Mouse (Mus musculus) retina, postnatal 1 day (tissue): ENCODE results near the gene Senp1.

Experiments used
- DNase-seq: peaks from one replicate; pipeline ENCODE4 v3.0.0-alpha.2; 2012

Gene Senp1

DNA sequence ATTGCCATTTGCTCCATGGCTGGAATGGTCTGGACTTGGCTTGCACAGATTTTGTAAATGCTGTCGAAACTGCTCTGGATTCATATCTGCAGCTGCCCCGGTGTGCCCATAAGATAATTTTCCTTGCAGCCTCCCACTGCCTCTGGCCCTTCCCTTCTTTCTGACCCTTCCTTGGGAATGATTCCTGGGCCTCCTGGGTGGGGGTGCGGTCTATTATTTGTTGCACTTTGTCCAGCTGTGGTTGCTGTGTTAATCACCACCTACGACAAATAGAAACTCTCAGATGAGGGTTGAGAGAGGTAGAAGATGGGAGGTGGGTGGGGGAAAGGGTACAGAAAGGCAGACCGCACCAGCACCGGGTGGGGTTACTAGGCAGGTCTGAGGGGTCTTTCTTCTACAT is 13.7 kb upstream of the Senp1 start:
- no peak for DNase-seq

DNA sequence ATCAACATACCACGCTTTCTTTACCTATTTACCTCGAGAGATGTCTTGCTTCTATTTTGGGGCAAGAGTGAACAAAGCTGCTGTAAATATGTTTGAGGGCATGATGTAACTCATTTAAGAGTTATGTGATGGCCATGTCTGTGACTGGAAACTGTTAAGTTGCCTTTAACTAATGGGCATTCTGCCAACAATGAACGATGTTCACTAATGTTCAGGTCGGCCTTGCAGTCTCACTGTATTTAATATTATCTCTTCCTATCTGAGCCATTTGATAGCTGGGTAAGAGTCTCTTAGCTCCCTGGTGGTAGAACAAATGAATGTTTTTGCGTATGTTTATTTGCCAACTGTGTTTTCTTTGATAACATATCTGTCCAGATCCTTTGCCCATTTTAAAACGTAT is 13.0 kb upstream of the Senp1 start:
- DNase-seq: no peak

DNA sequence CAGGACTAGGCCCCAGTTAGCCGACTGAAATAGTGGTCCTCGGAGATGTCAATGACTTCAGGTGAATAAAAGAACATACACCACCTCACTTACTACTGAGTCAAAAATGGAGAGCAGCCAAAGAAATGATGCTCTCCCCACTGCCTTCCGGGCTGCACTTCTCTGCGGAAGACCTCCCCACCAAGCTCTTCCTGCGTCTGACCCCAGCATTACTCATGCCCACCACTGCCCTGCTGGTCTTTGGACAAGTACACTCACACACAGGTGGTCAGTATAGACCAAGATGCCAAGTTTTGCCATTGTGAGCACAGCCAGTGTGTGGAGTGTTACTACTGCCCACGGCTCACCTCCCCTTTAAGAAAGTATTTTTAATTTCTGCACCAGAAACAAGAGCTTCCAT is 8.9 kb upstream of the Senp1 start:
- DNase-seq: no peak

DNA sequence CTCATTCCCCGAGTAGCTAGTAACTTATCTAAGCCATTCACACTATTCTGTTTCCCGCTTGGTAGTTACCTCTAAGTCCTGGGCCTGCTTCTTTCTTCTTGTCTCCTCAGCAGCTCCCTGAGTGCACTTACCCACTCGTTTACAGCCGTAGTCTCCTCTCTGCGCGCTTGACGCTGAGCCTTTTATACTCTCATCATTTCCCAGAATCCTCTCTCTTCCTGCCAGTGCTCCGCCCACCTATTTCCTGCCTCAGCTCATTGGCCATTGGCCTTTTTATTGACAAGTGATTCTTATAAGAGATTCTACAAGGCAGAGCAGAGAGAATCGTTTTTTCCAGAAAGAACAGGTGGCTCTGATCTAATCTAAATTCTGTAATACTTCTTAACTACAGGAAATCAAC is 5.0 kb upstream of the Senp1 start:
- DNase-seq: no peak

DNA sequence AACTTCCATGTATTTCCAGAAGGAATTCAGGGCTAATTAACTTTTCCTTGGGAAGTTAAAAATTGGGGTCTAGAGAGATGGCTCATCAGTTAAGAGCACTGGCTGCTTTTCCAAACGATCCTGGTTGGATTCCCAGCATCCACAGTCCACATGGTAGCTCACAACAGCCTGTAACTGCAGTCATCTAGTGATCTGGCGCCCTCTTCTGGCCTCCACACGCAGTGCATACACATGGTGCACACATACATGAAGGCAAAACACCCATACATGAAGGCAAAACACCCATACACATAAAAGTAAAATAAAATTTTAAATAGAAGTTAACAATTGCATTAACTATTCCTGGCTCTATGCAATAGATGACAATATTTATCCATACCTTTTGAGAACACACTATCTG is 3.4 kb upstream of the Senp1 start:
- DNase-seq: peak; percentile 14

DNA sequence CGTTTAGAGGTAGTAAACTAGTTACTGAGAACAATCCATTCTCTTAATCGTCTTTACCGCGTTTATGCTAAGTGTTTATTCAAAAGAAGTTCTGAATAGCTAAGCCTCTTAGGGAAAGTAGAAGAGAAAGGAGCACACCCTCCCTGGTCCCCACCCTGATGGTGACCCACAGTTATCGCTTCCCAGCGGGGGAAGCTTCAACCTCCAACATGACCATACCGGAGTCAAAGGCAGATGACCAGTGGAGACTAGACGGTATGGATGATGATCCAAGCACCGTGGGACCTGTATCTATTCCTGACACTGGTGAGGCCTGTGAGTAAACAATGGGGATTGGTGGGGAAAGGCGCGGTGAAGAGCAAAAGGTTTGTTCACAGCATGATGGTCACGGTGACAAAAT is 1.4 kb upstream of the Senp1 start:
- DNase-seq: no peak

DNA sequence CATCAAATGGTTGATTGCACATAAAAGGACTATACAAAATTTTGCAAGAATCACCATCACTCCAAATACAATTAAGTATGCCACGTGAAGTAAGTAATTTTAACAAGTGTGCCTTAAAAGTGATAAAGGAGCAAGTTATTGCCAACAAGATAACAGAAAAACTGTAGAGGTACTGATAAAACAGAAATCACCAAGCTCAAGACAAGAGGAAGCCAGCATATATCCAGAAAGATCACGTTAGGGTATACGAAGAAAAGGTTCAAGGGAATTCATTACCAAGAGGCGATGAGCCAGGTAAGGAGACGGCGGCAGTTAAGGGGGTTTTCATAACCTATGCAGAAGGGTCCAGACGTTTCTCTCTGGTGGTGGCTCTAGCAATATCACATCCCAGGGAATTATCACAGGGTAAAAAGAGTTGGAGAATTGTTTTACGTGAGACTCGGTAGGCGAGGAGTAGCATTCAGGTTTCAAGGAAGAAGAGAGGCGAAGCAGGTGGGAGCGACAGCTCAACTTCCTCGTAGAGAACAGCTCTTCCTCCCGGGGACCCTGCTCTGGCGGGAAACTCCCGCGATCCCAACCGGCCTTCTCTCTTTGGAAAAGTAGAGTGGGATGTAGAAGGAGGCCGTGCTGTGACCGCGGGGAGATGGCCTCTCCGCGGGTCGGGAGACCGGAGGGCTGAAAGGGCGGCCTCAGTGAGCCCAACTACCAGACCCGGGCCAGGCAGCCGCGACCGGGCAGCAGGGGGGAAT is 998 bp downstream of the Senp1 start, which contains the start of gene Pfkm:
Gene Pfkm (plus strand): TSS at position 218 of the 749 bp plus-strand sequence.
- no peak for DNase-seq

DNA sequence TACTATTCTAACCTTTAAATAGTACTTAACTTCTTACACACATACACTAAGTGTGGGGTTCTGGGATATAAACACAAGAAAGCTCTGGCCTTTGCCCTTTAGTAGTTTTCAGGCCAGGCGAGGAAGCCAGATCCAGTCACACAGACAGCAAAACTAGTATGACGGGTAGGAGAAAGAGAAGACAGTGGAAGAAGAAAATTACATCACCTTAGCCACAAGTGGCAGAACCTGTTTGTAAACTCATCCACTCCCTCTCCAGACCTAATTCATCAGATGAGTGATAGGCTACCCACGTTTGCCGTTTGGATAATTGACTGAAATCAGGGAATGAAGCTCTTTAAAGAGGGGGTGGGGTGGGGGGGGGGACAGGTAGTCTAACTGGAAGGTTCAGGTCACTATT is 1.7 kb downstream of the Senp1 start:
- no peak for DNase-seq

DNA sequence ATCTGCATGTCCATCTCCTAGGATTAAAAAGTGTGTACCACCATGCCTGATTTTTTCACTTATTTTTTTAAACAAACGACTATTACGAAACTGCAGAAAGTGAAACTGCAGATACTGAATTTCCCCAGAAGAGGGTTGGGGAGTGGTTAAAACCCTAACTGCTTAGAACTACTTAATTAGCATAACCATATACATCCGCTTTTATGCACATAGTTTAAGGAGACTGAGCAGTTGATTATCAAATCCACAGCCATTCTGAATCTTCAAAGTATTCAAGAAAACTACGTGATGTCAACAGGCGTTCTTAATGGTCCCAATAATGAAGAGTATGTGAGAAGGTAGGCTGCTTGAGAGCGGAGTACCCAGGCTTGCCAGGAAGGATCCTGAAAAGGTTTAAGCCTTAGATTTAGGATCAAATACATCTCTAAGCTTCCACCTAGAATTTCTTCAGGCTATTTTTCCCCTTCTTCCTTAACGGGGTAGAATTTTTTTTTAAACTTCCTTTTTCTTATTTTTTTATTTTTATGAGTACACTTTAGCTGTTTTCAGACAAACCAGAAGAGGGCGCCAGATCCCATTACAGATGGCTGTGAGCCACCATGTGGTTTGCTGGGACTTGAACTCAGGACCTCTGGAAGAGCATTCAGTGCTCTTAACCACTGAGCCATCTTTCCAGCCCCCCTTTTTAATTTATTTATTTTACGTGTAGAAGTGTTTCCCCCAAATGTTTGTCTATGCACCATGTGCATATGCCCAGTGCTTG is 3.9 kb downstream of the Senp1 start:
- DNase-seq: peak; percentile 33

DNA sequence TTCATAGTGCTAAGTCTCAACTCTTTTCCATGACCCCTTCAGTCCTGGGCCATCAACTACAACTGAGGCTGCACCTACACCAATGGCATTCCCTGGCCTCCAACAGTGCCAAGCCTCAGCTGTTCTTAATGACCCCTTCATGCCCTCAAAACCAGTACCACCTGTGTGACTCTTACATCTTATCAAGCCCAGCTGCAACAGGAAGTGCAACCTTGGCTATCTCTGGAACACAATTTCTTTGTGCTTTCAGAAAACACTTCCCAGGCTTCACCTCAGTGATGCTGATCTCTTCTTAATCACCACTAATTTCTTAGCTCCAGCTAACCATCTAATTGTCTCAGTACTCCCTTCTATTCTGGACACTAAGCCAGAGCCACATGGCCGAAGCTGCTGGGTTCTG is 4.7 kb downstream of the Senp1 start:
- no peak for DNase-seq

DNA sequence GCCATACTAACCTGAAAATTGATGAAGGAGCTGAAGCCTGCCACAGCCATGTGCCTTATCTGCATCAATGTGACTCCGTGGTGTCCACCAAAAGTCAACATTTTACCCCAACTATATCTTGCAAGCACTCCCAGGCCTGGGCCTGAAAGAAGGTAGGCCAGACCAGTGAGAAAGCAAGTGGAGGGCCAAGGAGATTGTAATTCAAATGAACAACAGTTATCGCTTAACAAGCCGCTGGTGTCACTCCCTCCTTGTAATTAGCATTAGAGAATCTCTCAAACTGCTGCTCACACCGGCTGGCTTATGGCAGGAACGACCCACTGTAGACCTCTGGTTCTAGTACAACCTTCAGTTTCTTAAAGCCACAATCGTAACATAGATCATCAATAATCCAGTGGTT is 16.6 kb downstream of the Senp1 start:
- DNase-seq: no peak

DNA sequence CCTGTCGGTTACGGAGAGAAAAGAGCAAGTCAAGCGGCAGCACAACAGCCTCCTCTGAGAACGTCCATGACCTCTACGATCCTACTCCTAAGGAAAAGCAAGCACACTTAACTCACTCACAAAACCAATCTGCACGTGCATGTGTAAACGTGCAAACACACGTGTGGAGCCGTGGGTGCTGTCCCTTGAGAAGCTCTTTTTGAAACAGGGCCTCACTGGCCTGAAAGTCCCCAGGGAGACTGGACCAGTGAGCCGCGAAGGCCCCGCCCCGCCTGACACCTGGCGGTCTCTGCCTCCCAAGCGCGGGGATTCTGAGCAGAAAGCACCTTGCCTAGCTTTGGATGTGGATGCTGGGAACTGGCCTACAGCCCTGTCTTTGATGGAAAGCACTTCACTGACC is 18.5 kb downstream of the Senp1 start:
- DNase-seq: no peak

DNA sequence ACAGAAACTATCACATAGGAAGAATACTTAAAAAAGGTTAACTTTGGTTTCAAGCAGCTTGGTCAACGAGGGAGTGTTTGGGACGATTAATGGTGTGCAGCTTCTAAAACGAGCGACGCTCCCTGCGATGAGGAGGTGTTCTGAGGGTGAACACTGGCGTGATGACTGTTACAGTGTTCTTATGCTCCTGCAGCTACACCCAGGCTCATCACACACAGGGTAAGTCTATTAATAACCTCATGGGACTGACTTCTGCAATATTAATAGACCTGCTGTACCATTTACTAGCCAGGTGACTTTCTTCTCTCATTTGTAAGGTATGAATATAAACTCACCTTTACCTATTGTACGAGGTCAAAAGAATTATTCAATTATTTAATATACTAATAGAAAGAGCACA is 19.0 kb downstream of the Senp1 start:
- no peak for DNase-seq

DNA sequence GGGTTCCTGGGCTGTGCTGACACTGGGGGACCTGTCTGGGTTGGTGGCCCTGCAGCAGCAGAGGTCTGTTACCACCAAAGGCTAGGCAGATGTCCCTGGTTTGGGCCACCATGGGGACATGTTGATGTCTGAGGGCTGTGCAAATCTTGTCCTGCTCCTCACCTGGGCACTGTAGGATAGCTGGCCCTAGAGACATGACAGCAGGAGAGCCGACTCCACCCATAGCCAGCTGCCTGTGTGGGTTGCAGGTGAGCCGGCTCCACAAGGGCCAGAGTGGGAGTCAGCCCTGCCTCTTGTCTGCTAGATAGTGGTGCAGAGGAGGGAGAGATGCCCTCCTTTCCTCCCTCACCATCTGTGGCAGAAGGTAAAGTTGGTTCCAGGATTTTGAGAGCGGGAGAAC is 23.2 kb downstream of the Senp1 start:
- DNase-seq: no peak

DNA sequence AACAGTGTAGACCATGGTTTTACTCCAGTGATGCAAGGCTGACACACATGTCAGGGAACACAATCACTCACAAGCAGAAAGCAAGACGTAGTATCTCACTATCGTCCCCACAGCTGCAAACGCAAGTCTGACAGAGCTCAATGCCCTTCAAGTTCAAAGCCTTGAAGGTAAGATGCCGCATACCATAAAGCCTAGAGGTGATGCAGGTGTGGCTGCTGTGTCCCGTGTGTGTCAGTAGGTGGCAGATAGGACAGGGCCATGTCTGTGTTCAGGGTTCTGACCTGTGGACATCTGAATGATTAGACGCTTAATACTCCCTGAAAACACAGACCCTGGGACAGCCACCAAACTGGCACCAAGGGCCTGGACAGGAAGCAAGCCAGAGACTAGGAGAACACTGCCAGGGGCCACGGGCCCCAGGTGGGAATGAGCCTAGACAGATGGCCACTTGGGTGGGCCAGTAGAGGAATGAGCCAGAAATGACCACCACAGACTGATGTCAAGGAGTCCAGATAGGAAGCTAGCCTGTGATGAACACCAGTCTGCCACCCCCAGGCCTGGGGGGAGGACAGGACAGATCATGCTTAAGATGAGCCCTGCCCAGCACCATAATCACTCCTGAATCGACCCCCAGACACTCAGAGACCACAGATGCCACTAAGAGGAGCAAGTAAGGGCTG is 23.8 kb downstream of the Senp1 start:
- no peak for DNase-seq

DNA sequence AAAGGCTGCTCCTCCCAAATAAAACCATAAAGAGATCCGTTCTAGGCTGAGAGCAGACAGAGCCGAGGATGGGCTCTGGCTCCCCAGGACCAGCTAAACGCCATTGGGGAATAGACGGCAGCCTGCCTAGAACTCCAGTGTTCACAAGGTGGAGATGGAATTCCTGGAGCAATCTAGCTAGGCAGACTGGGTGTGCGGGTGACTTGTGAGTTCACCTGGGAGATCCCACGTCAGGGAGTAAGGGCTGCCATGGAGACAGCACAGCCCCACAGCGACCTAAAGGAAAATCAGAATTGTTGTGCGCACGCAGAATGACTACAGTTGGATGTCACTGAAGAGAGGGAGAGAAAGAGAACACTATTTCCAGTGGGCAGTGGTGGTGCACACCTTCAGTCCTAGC is 25.0 kb downstream of the Senp1 start:
- DNase-seq: no peak

DNA sequence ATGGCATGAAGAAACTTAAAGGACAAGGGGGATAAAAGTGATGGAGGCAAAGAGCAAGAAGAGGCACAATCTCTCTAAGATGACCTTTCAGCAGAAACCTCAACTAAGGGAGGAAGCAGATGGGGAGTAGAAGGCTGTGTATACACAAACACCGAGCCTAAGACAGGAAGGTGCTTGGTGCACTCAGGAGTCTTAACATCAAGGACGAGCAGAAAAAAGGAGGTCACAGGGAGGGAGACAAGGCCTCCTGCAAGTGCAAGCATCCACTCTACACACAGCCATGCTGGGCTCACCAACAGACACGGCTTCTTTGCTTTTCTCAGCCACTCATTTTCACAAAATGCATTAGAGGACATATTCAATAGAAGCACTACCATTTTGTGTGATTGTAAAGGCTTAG is 26.1 kb downstream of the Senp1 start:
- DNase-seq: no peak

DNA sequence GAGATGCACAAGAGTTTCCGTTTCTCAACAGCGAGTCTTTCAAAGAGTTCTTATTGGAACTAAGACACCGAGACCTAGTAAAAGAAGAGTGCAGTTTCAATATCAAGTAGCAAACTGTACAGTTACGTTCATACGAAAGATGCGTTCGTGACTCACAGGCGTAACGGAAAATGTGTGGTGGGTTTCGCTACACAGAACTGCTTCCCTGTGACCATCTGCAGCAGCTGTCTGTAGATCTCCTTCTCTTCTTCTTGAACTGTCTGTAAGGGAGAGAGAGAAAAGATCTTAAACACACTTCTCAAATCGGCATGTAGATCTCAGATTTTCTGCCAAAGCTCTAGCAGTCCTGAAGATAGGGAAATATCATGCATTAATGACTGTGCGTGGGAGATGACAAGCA is 26.9 kb downstream of the Senp1 start:
- DNase-seq: no peak

DNA sequence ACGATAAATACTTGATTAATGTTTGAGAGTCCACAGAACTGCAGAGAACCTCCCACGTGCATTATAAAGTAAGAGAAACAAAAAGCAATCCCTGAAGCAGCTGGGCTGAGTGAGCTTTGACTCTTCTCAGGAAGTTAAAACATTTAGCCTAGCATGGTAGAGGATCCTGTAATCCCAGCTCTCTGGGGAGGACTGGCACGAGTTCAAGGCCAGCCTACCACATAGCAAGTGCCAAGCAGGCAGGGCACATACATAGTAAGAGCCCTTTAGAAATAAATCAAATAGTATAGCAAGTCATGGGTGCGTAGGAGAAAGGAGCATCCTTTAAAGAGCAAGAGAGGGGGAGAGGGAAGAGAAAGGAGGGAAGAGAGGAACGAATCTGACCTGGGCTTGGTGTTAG is 27.7 kb downstream of the Senp1 start:
- DNase-seq: no peak

DNA sequence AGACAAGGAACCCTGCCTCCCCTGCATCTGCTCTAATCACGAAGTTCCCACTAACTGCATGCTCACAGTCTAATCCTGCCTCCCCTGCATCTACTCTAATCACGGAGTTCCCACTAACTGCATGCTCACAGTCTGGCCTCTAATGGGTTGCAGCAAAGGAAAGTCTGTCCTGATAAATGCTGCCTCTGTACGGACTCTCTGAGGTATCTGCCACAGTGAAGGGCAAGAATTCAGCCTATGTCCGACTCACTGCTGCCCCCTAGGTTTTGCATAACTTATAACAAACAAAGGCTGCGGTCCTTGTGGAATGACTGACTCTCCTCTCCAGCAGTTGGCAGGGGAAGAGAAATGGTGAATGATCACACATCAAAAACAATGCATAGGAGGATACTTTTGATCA is 38.3 kb downstream of the Senp1 start:
- DNase-seq: peak; percentile 91

DNA sequence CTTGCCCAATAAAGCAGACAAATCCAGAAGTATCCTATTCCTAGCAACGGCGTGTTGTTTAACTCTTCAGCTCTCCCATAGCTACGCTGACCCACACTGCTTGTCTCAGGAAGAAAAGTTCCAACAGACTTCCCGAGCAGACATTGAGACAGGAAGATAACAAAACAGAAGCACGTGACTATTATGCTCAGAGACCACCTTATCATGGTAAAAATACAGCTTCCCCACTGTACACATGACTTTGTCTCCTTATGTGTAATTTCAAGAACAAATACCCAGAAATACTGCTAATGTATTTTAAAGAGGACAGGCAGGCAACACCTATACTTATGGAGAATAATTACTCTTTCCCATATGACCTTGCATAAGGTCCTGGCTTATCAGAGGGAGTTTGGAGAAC is 41.9 kb downstream of the Senp1 start:
- no peak for DNase-seq

DNA sequence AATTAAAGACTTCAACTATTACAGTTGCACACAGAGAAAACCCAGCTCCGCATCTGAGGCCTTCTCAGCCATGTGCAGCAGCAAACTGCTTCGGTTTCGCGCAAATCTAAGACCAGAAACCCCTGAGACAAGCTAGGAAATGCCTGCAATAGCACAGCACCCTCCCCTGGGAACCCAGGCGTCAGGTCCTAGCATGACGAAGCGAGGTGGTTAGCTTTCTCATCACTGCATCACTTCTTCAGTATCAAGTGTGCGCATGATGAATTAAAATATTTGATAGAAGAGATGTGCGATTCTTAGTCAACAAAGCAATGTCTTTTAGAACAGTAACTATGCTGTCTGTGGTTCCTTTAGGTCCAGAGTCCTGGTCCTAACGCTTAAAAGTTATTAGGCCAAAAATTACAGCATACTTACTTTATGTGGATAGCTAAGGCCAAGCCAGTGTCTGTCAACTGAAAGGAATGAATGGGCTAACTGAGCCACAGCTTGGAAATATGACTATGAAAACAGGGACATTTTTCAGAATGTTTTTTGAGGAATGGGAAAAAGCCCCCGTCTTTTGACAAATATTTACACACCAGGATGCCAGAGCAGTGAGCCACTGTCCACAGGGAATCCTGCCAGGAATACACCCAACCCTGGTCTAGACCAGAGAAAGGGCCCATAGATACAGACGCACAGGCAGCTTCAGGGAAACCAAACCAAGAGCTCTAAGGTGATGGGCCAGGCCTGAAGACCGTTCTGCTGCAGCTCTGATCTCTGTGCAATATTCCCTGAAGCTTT is 44.4 kb downstream of the Senp1 start:
- no peak for DNase-seq

DNA sequence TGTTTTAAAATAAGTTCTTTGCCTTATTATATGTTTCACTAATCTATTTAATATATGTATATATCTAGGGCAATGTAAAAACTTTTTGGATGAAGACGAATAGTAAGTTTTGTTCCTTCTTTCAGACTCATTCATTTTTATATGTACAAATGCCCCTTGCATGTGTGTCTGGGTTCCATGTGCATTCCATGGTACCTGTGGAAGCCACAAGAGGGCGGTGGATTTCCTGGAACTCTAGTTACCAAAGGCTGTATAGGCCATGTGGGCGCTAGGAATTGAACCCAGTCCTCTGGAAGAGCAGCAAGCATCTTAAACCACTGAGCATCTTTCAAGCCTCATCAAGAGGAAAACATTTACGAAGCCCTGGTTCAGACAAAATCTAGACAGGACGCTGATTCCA is 49.2 kb downstream of the Senp1 start:
- no peak for DNase-seq
